Mouse (Mus musculus): ENCODE results near the gene Poldip3. TPM values are rescaled to one million over a fixed set of nuclear protein-coding genes. Genes with fewer than 3 reads are reported as not detected.

Poldip3 gene
- polyA plus RNA-seq, 1 experiment from 2014 or later: 89.1 TPM

DNA sequence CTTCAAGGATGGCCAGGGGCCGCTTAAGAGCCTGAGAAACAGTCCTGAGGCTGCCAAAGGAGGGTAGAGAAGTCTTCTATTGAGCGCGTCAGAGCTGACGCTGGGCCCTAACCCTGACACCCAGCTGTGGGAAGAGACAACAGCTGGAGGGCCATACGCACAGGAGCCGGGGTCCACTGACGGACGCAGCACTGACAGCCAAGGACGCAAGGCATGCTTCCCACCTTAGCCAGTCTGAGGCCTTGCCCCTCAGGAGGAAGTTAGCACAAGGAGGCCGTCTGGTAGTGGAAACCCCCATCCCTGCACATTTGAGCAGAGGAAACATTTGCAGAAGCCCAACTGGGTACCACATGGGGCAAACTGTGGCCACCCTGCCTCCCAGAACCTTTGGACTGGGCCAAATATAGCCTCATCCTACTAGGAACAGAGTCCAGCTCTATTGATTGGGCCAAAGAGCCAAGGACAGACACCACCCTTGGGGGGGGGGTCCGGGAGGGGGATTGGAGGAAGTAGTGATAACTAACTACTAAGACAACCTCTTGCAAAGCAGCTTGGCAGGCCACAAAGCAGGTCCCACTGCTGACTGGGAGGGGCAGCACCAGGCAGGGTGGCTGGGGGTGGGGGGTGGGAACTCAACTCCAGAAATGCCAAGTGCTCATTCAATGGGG lies 13.8 kb upstream of the Poldip3 start:
- 90% methylated on average over 11 of the region's 11 CpGs for WGBS
- peaks cover 55% of the 10 kb centered on the region for H3K36me3 ChIP-seq
- no peak overlapping the region for H3K4me3 ChIP-seq
- H3K4me1 ChIP-seq (replicated peaks): peaks cover 26% of the 10 kb centered on the region
- H3K9ac ChIP-seq: 0 out of 2 replicates have a peak overlapping the region, but pooled peaks have one; percentile 20
- no peaks in the 10 kb centered on the region for H3K27me3 ChIP-seq (replicated peaks)
- H3K9me3 ChIP-seq (replicated peaks): no peaks in the 10 kb centered on the region
- H3K4me2 ChIP-seq: no peak overlapping the region
- no peak overlapping the region for H3K27ac ChIP-seq (ENCODE audit: poor library complexity, severe bottlenecking)
- no peak for ATAC-seq (ENCODE audit: insufficient number of reproducible peaks, low FRiP score)

DNA sequence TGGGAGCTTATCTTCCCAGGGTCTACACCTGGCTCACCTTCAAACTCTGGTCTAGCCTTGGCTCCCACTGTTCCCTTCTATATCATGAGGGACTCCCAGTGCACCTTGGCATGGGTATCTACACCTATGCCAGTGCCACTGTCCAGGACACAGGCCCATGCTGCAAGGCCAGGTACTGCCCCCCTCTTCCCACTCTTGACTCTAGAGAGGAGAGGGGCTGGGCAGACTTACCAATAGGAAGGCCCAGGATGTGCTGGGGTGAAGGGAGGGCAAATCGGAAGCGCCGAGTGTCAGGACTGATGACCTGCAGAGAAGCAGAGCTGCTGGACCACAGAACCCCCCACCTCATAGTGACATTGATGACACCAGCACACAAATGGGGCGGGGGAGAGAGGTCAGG lies 12.8 kb upstream of the Poldip3 start:
- Histone ChIP-seq H3K4me3 (no peak overlapping the region), H3K4me1 (replicated peaks) (peaks cover 26% of the 10 kb centered on the region), H3K9me3 (replicated peaks) (no peaks in the 10 kb centered on the region), H3K27ac (ENCODE audit: poor library complexity, severe bottlenecking) (no peak overlapping the region), H3K27me3 (replicated peaks) (no peaks in the 10 kb centered on the region), H3K4me2 (no peak overlapping the region), H3K9ac (no peak overlapping the region), H3K36me3 (peaks cover 64% of the 10 kb centered on the region)
- 87% methylated on average over 4 of the region's 4 CpGs for WGBS
- ATAC-seq (ENCODE audit: insufficient number of reproducible peaks, low FRiP score): no peak

DNA sequence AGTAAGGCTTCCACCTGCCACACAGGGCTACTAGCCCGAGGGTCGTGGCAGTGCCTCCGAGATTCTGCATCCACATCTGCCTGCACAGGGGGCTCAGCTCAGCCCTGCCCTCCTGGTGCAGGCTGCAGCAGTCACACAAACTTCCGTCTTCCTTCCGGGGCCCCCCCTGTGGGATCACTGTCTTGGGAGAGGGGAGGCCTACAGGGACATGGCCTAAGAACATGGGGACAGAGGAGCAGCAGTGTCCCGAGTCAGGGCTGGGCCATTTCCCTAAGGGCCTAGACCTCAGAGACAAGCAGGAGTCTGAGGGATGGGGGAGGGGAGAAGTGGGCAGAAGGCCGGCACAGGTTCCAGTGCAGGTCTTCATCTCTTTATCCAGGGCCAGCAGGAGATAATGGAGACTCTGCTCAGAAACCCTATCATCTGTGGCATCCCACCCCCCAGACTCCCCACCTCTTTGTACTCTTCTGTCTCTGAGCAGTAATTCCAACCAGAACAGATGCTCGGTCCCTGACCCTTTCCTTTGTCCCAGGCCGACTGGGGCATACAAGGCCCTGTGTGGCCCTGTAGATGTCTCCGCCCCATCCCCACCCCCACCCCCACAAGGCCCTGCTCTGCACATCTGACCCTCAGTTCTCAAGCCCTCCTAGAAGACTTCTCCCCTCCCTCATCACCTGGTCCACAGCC lies 12.0 kb upstream of the Poldip3 start:
- Histone ChIP-seq H3K4me3 (no peak overlapping the region), H3K4me2 (no peak overlapping the region), H3K27ac (ENCODE audit: poor library complexity, severe bottlenecking) (no peak overlapping the region), H3K36me3 (peaks cover 66% of the 10 kb centered on the region), H3K4me1 (replicated peaks) (peaks cover 19% of the 10 kb centered on the region), H3K27me3 (replicated peaks) (no peaks in the 10 kb centered on the region), H3K9ac (no peak overlapping the region), H3K9me3 (replicated peaks) (no peaks in the 10 kb centered on the region)
- no peak for ATAC-seq (ENCODE audit: insufficient number of reproducible peaks, low FRiP score)
- 65% methylated on average over 10 of the region's 10 CpGs for WGBS

DNA sequence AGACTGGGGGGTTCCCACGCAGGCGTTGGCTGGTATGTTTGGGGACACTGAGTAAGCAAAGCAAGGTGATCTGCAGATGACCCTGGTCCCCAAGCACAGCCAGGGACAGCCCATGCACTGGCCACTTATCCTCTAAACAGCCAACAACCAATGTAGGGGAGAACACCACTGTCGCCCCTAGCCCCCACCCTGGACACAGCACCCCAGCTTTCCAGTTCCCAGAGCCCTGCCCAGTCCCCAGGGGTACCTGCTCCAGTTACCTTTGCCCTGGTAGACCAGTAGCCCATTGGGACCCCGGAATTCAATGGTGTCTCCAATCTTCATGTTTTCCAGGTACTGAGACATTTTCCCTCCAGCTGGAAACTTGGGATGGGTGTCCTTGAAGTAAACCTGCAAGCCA lies 11.4 kb upstream of the Poldip3 start:
- no peak overlapping the region for H3K4me3 ChIP-seq
- H3K9ac ChIP-seq: no peak overlapping the region
- no peaks in the 10 kb centered on the region for H3K27me3 ChIP-seq (replicated peaks)
- no peaks in the 10 kb centered on the region for H3K9me3 ChIP-seq (replicated peaks)
- no peak overlapping the region for H3K27ac ChIP-seq (ENCODE audit: poor library complexity, severe bottlenecking)
- peaks cover 13% of the 10 kb centered on the region for H3K4me1 ChIP-seq (replicated peaks)
- peaks cover 66% of the 10 kb centered on the region for H3K36me3 ChIP-seq
- ATAC-seq (ENCODE audit: insufficient number of reproducible peaks, low FRiP score): no peak
- WGBS: 90% methylated on average over 4 of the region's 4 CpGs
- H3K4me2 ChIP-seq: no peak overlapping the region

DNA sequence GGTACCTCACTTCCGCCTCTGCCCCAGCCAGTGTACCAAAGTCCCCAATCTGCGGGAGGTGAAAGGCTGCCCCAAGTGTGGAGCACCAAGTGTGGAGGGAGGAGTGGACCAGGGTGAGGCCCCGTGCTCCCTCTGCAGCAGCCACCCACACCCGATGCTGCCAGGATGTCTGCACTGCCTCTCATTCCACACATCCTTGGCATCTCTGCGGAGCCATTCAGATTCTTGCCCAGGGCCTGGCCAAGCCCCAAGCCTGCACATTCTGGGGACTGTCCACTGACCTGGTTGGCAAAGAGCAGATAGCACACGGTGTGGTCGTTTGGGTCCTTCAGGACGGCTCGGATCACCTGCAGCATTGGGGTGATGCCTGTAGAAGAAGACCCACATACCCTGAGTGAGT lies 10.6 kb upstream of the Poldip3 start:
- no peak overlapping the region for H3K4me2 ChIP-seq
- H3K4me1 ChIP-seq (replicated peaks): peaks cover 5% of the 10 kb centered on the region
- 98% methylated on average over 9 of the region's 9 CpGs for WGBS
- H3K27me3 ChIP-seq (replicated peaks): no peaks in the 10 kb centered on the region
- H3K4me3 ChIP-seq: no peak overlapping the region
- no peak for ATAC-seq (ENCODE audit: insufficient number of reproducible peaks, low FRiP score)
- H3K9ac ChIP-seq: no peak overlapping the region
- H3K9me3 ChIP-seq (replicated peaks): no peaks in the 10 kb centered on the region
- H3K36me3 ChIP-seq: peaks cover 66% of the 10 kb centered on the region
- H3K27ac ChIP-seq (ENCODE audit: poor library complexity, severe bottlenecking): no peak overlapping the region

DNA sequence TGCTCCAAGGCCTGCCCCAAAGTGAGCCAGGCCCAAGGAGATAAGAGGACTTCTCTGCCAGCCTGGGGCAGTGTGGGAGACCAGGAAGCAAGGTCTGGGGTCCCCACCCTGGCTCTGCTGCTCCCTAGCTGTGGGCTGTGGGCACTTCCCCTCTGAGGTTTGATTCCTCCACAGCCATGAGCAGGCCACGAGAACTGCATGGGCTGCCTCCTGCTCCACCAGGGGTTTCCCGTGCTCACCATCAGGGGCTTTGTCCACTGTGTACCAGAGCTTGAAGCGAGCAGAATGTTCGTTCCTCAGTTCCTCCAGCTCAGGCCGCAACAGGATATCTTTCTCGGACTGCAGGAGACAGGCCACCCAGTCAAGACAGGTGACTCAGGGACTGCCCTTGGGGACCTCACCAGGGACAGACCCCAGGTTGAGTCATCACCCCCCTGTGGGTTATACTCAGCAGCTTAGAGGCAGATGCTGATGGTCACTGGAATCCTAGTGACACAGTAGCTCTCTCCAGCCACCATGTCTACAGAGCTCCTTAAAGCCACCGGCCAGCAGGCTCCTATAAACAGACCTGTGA lies 9.5 kb upstream of the Poldip3 start:
- Histone ChIP-seq H3K9me3 (replicated peaks) (no peaks in the 10 kb centered on the region), H3K27ac (ENCODE audit: poor library complexity, severe bottlenecking) (no peak overlapping the region), H3K4me3 (no peak overlapping the region), H3K4me2 (no peak overlapping the region), H3K36me3 (peaks cover 72% of the 10 kb centered on the region), H3K27me3 (replicated peaks) (no peaks in the 10 kb centered on the region), H3K4me1 (replicated peaks) (0 out of 2 replicates have a peak, but pooled peaks cover 3% of the 10 kb centered on the region), H3K9ac (no peak overlapping the region)
- ATAC-seq (ENCODE audit: insufficient number of reproducible peaks, low FRiP score): no peak
- WGBS: 88% methylated on average over 7 of the region's 7 CpGs

DNA sequence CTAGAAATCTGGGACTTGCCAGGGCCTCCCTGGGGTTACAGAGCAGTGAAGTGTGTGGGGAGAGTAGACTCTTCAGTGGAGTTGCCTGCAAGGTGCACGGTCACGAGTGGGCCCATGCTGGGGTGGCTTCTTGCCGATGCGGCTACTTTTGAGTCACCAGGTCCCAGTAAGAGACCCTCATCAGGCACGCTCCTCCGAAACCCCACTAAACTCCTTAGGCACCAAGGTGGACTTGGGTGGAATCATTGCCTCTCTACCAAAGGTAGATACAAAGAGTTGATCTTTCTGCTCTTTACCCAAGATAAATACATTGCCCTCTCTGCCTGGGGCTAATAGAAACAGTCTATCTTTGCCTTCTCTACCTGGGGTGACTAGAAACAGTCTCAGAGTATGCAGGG lies 8.5 kb upstream of the Poldip3 start:
- Histone ChIP-seq H3K9me3 (replicated peaks) (no peaks in the 10 kb centered on the region), H3K36me3 (peaks cover 75% of the 10 kb centered on the region), H3K4me3 (no peak overlapping the region), H3K4me2 (no peak overlapping the region), H3K27ac (ENCODE audit: poor library complexity, severe bottlenecking) (no peak overlapping the region), H3K9ac (no peak overlapping the region), H3K4me1 (replicated peaks) (0 out of 2 replicates have a peak, but pooled peaks cover 3% of the 10 kb centered on the region), H3K27me3 (replicated peaks) (no peaks in the 10 kb centered on the region)
- WGBS: 93% methylated on average over 6 of the region's 6 CpGs
- ATAC-seq (ENCODE audit: insufficient number of reproducible peaks, low FRiP score): no peak

DNA sequence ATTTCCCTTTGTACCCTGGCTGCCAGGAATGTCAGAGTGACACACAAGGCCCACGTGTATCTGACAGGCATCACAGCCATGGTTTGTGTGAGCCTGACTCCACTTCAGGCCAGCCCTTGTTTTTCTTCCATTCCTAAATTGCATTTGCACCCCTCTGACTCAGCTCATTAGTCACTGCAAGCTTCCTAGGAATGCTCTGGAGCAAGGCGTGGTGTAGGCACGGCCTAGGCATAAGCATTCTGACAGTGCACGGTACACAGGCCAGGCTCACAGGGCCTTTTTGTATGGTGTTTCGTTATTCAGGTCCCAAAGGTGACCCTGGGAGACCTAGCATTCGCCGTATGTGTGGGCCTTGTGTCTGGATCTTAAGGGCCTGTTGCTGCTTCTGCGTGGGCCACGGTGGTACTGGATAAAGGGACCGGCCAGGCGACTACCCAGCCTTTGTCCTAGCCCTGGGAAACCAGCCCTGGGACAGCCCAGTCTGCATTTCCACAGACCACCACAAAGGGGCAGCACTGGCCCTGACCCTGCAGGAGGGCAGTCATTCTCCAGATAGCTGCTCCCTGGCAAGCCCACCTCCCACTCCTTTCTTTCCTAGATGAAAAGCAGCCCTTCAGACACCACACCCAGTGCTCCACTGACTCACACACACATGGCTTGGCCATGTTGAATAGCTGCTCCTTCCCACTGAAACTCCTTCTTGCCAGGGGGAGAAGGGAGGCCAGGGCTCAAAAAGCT lies 7.9 kb upstream of the Poldip3 start:
- Histone ChIP-seq H3K27me3 (replicated peaks) (no peaks in the 10 kb centered on the region), H3K36me3 (peaks cover 70% of the 10 kb centered on the region), H3K9me3 (replicated peaks) (no peaks in the 10 kb centered on the region), H3K27ac (ENCODE audit: poor library complexity, severe bottlenecking) (no peak overlapping the region), H3K9ac (no peak overlapping the region), H3K4me3 (no peak overlapping the region), H3K4me1 (replicated peaks) (0 out of 2 replicates have a peak, but pooled peaks cover 3% of the 10 kb centered on the region), H3K4me2 (no peak overlapping the region)
- no peak for ATAC-seq (ENCODE audit: insufficient number of reproducible peaks, low FRiP score)
- WGBS: 73% methylated on average over 11 of the region's 11 CpGs

DNA sequence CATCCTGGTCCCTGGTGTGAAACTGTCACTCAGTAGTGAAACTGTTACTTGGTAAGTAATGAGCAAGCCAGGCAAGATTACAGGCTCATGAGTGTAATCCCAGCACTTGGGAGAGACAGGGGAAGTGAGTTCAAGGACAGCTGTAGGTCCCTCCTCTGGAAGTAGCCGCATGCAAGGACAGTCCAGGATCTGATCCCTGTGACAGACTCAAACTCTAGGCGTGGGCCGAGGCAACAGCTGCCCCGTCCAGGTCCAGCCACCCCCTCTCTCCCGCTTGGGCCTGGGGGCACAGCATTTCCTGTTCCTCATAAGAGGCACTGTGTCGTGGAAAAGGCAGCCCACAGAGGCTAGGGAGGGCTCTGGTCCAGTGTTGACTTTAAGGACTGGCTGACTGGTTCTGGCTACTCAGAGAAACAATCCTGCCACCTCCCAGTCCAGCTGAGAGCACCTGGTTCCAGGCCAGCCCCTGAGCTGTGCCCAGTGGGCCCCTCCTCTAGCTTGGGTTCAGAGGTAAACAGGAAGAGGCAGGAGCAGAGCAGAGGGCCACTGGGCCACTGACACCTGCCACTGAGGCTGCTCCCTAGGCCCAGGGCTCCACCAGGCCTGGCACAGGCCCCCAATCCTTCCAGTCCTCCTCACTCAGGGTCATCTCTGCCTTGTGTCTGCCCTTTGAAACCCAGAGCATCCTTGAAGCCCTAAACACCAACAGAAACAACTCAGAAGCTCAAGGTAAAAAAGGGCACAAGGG lies 6.7 kb upstream of the Poldip3 start:
- H3K4me3 ChIP-seq: no peak overlapping the region
- no peak overlapping the region; the same call in 1 of the 2 replicates for H3K9ac ChIP-seq
- H3K4me2 ChIP-seq: no peak overlapping the region
- peaks cover 59% of the 10 kb centered on the region for H3K36me3 ChIP-seq
- no peaks in the 10 kb centered on the region for H3K27me3 ChIP-seq (replicated peaks)
- H3K27ac ChIP-seq (ENCODE audit: poor library complexity, severe bottlenecking): no peak overlapping the region
- H3K9me3 ChIP-seq (replicated peaks): no peaks in the 10 kb centered on the region
- no peak for ATAC-seq (ENCODE audit: insufficient number of reproducible peaks, low FRiP score)
- peaks cover 3% of the 10 kb centered on the region; the same call in 1 of the 2 replicates for H3K4me1 ChIP-seq (replicated peaks)
- WGBS: 69% methylated on average over 6 of the region's 6 CpGs

DNA sequence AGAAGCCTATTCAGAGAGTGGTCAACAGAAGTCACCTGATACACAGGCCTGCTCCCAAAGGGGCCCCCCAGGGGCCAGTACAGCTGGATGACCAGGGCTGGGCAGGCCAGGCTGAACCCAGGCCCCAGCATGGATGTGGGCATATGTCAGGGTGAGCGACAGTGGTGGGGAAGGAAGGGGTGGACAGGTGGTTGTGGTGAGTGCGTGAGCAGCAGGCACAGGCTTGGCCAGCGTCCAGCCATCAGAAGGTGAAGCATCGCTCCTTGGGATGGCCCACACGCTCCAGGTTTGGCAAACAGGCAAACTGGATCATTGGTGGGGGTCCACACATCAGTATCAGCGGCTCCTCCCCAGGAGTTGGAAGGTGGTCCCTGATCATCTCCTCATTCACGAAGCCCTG lies 5.1 kb upstream of the Poldip3 start:
- no peak overlapping the region for H3K4me3 ChIP-seq
- H3K9ac ChIP-seq: 0 out of 2 replicates have a peak overlapping the region, but pooled peaks have one; percentile 11
- H3K27me3 ChIP-seq (replicated peaks): no peaks in the 10 kb centered on the region
- WGBS: 90% methylated on average over 7 of the region's 7 CpGs
- no peak for ATAC-seq (ENCODE audit: insufficient number of reproducible peaks, low FRiP score)
- H3K27ac ChIP-seq (ENCODE audit: poor library complexity, severe bottlenecking): no peak overlapping the region
- peaks cover 3% of the 10 kb centered on the region; the same call in 1 of the 2 replicates for H3K4me1 ChIP-seq (replicated peaks)
- no peaks in the 10 kb centered on the region for H3K9me3 ChIP-seq (replicated peaks)
- H3K4me2 ChIP-seq: no peak overlapping the region
- H3K36me3 ChIP-seq: peaks cover 44% of the 10 kb centered on the region
